Mouse (Mus musculus) retina, adult 2 months (tissue): ENCODE results near the gene Rassf7.
A peak's percentile ranks its signal among the peaks of the same experiment; 100 is the strongest.

ENCODE experiments used
- DNase-seq: peaks from one replicate; pipeline ENCODE4 v3.0.0-alpha.2; 2012; ENCODE audit warnings: low read depth, low spot score

Rassf7 gene

DNA sequence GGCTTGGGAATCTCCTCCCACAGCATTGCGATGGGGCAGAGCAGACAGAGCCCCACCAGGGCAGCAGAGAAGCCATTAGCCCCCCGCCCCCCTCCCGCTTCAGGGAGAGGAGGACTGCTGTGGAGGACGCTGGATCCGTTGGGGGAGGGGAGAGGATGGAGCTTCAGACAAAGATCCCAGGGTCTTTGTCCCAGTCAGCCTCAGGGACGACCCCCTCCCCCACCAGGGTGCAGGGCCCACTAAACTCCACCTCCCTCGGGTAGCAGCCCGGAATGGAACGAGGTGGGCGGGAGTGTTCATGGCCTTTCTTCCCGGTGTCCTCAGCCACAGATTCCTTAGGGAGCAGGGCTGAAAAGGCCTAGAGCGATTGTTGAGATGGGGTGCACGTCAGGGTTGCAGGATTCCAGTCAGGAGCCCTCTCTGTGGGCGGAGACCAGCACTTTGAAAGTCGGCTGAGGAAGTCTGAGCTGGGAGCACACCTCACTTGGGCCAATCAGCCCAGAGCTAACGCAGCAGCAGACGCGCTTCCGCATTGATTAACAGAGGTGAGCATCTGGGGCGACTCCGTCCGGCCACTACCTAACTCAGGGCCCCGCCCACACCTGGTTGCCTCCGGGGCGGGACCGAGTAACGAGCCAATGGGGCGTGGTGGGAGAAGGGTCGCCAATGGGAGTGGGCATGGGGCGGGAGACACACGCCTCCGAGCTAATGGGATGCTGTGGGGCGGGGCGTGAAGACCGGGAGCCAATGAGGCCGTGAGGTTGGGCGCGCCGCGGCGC is at the start of gene Rassf7:
Rassf7 (plus strand) TSS at position 760 of the 779 bp plus-strand sequence.
- peak; percentile 80 for DNase-seq

- DNase-seq = no peak
Observed at GRCm38 (mm10) chr7:141167901-141168517, 47.7 kb upstream of the Rassf7 start.

DNA sequence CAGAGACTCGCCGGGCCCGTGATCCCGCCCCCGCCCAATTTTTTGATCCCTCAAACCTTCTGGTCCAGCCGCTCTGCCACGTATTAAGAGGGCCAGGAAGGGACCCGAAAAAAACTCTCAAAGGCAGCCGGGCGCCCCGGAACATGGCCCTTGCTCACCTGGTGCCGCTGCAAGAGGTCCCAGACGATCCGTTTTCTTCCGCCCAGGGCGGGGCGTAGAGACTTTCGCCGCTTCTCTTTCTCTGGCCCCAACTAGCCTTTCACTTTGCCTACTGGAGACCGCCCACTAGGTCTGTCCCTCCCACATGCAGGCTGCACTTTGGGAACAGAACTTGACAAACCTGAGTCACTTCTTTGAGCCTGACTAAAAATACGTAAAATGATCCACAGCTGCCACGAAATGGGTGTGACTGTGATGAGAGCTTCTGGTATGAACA is 47.1 kb upstream of the Rassf7 start:
- DNase-seq = no peak

DNA sequence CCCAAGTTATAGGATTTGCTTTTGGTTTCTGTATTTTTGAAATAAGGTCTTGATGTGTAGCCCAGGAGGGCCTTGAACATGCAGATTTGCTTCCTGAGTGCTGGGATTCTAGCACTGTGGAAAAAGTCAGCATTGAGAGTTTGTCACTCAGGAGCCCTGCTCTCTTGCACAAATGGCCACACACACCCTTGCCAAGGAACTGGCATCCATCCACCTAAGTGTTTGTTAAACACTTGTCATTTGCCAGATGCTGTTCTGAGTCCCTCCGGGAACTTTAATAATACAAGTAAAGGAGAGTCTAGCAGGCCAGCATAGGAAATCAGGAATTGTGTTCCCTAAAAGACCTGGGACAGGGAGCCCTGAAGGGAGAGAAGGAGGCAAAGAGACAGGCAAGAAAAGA is 46.4 kb upstream of the Rassf7 start:
- DNase-seq = no peak

GRCm38 (mm10) chr7:141169866-141170265 is 45.8 kb upstream of the Rassf7 start:
- DNase-seq = no peak

GRCm38 (mm10) chr7:141172116-141173006 is 43.3 kb upstream of the Rassf7 start, which contains the start of gene Rnh1:
Gene Rnh1 (minus strand): TSS chr7:141172857.
- peak; percentile 81 for DNase-seq

- DNase-seq = no peak
Observed at GRCm38 (mm10) chr7:141173323-141173850, 42.3 kb upstream of the Rassf7 start.

DNA sequence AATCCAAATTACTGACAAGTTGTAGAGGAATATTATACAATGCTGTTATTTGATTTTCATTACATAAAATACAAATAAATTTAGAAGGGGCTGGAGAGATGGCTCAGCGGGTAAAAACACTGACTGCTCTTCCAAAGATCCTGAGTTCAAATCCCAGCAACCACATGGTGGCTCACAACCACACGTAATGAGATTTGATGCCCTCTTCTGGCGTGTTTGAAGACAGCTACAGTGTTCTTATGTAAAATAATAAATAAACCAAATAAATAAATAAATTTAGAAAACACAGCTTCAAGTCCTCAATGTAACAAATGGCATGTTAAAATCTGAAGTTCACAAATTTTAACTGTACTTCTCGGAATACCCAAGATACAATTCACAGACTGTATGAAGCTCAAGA is 40.6 kb upstream of the Rassf7 start:
- DNase-seq = no peak

- DNase-seq = peak; percentile 80
Observed at GRCm38 (mm10) chr7:141176173-141176572, 39.5 kb upstream of the Rassf7 start.

GRCm38 (mm10) chr7:141188194-141188593 is 27.5 kb upstream of the Rassf7 start:
- no peak for DNase-seq

- no peak for DNase-seq
Observed at GRCm38 (mm10) chr7:141188733-141189132, 26.9 kb upstream of the Rassf7 start.

- DNase-seq = no peak
Observed at GRCm38 (mm10) chr7:141190220-141190619, 25.4 kb upstream of the Rassf7 start.

DNA sequence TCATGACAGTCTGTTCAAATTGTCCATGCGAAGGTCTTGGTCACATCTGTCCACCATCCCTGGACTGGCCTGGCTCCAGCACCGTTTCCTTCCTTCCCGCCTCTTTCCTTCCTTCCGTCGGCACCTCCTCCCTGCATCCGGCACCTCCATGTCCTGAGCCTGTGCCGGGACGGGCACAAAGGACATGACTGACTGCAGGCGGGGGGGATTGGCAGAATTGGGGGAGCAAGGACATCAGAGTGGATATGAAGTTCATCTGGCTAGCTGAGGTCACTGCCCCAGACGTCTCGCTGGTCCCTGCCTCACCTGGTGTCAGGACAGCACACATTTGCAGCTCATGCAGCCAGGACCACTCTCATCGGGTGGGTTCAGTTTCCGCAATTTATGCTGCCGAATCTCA is 24.6 kb upstream of the Rassf7 start:
- no peak for DNase-seq

GRCm38 (mm10) chr7:141191796-141192685 is 23.6 kb upstream of the Rassf7 start:
- no peak for DNase-seq

DNA sequence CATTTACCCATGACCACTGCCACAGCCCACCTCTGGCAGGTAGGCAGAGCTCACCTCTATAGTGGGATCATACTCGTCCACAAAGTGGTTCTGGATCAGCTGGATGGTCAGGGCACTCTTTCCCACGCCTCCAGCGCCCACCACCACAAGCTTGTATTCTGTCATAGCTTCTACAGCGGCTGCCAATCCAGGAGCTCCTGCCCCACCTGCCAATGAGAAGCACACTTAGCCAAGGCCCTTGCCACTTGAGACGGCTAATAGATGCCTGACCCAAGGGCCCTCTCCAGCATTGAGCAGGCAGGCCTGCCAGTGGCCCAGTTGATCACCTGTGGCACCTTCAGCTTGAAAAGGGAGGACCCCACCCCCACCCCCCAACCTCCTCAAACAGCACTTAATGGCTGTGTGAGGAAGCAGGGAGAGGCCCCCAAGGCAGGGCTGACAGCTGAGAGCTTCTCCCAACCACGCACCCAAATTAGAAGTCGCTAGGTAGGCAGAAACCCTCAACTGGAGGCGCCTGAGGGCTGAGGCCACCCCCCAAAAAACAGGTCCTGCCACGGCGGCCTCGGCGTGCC is 22.8 kb upstream of the Rassf7 start:
- DNase-seq = no peak

DNA sequence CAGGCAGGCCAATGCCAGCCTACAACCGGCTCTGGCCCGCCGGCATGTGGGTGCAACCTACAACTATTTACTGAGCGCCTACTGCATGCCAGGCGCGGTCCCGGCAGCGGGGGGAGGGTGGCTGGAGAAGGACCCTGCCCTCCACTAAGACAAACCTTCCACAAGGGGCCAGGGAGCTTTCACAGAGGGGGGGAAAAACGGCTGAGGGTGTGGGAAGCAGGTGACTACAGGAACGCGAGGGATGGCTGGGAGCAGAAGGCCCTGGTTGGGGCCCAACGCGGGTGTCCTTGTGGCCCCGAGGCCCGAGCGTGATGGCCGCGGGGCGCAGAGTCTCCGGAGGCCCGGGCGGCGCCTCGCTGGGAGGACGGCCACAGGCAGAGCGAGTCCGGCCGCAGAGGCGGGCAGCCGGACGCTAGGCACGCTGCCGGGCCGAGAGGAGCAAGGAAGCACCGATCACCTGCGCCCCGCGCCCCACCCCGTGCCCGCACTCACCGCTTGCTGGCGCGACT is 22.3 kb upstream of the Rassf7 start:
- no peak for DNase-seq

- DNase-seq = peak; percentile 93
Observed at GRCm38 (mm10) chr7:141193948-141194347, 21.7 kb upstream of the Rassf7 start, which contains the start of the genes Hras and Lrrc56. Gene Hras (minus strand): TSS chr7:141194005. Gene Lrrc56 (plus strand): TSS chr7:141194157.

DNA sequence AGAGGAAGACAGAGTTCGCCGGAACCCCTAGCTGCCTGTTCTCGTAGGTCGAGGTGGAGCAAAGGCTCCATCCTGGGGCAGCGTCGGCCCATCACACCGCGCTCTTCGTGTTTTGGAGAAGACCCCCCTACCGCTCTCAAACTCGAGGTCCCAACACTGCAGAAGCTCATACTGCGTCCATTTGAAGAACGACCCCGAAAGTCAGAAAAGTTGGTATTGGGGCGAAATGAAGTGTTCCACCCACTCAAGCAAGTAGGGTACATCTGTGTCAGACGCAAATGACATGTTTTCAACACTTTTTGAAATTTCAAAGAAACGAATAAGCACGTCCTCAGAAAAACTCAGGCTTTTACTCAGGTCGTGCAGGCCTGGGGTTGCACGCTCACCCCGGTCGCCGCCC is 21.3 kb upstream of the Rassf7 start:
- DNase-seq = no peak

DNA sequence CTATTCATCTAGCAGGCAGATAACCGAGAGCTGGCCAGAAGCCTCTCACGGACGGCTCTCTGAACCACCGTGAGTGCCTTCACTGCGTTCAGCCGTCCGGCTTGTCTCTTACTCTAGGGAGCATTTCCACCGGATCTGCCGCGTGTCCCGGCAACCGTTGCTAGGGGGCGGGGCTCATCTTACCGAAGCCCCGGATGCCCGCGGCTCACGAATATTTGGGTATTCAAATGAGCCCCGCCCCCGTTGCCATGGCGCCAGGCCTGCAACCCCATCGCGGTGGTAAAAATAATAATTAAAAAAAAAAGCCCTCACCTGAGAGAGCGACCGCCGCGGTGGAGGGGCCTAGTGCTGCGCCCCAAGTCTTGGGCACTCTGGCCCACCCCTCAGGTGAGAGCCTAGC is 20.8 kb upstream of the Rassf7 start:
- peak; percentile 70 for DNase-seq

- no peak for DNase-seq
Observed at GRCm38 (mm10) chr7:141195754-141196153, 19.9 kb upstream of the Rassf7 start.
